Mouse (Mus musculus): ENCODE measurements around the gene Capn13. TPM values are rescaled to one million over a fixed set of nuclear protein-coding genes. Genes with fewer than 3 reads are reported as not detected.

The Capn13 gene
- polyA plus RNA-seq, 1 experiment from 2014 or later: 0.27 TPM

DNA sequence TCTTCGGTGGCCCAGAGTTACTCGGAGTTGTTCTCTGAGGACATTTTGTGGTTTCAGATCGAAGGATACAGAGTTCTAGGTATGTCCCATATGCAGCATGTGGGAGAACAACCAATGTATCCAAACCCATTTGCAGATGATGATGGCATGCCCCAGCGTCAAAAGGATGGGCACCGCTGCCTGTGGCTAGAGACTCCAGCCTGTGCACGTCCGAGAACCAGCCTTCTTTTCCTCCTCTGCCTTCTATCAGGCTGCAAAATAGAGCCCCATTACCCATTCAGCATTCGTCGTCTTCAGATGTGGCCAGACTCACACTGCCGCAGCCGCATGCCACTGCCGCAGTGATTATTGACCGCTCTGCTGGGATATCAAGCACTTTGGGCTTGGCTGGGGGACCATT lies 97.0 kb downstream of the Capn13 start:
- no peak overlapping the region for H3K9ac ChIP-seq (replicated peaks; ENCODE audit: low read depth, low read length)
- H3K9me3 ChIP-seq (ENCODE audit: control insufficient read depth, low read depth, low read length): no peaks in the 10 kb centered on the region
- no peaks in the 10 kb centered on the region for H3K36me3 ChIP-seq (ENCODE audit: control insufficient read depth, insufficient read depth, low read length)
- no peak overlapping the region for H3K4me3 ChIP-seq (ENCODE audit: low read depth, low read length)
- H3K4me2 ChIP-seq (replicated peaks; ENCODE audit: low read depth, low read length): no peak overlapping the region
- no peaks in the 10 kb centered on the region for H3K4me1 ChIP-seq (ENCODE audit: control insufficient read depth, insufficient read depth, low read length)
- 44% methylated on average over 13 of the region's 13 CpGs for WGBS
- no peak overlapping the region for H3K27ac ChIP-seq (ENCODE audit: low read length)
- ATAC-seq (ENCODE audit: insufficient number of reproducible peaks, insufficient read depth, low FRiP score, low read depth): no peak
- H3K27me3 ChIP-seq (ENCODE audit: control insufficient read depth, insufficient read depth, low read length): peaks cover 6% of the 10 kb centered on the region; the same call in 1 of the 2 replicates

GRCm38 (mm10) chr17:73303217-73303616 lies 97.4 kb downstream of the Capn13 start:
- Histone ChIP-seq H3K9me3 (ENCODE audit: control insufficient read depth, low read depth, low read length) (no peaks in the 10 kb centered on the region), H3K4me3 (ENCODE audit: low read depth, low read length) (no peak overlapping the region), H3K27ac (ENCODE audit: low read length) (no peak overlapping the region), H3K27me3 (ENCODE audit: control insufficient read depth, insufficient read depth, low read length) (peaks cover 6% of the 10 kb centered on the region; the same call in 1 of the 2 replicates), H3K4me1 (ENCODE audit: control insufficient read depth, insufficient read depth, low read length) (no peaks in the 10 kb centered on the region), H3K4me2 (replicated peaks; ENCODE audit: low read depth, low read length) (no peak overlapping the region), H3K36me3 (ENCODE audit: control insufficient read depth, insufficient read depth, low read length) (no peaks in the 10 kb centered on the region), H3K9ac (replicated peaks; ENCODE audit: low read depth, low read length) (no peak overlapping the region)
- WGBS: 25% methylated on average over 5 of the region's 5 CpGs
- no peak for ATAC-seq (ENCODE audit: insufficient number of reproducible peaks, insufficient read depth, low FRiP score, low read depth)

DNA sequence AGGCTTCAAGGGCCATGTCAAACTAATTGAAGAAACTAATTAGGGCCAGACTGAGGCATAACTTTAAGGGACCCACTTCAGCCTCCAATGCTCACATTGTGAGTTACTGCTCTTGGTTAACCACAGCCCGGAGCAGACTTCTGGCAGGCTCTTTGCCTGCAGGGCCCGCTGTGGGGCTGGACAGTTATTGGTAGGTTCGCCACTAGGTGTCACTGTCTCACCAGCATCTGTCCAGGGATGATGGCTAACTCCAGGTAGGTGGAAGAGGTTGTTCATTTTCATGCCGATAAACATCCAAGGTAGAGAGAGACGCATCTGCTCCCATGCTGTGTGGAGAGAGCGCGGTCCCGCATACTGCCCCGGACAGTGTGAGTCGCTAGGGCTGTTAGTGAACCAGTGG lies 98.6 kb downstream of the Capn13 start:
- H3K9ac ChIP-seq (replicated peaks; ENCODE audit: low read depth, low read length): no peak overlapping the region
- no peak overlapping the region for H3K27ac ChIP-seq (ENCODE audit: low read length)
- 8% methylated on average over 10 of the region's 10 CpGs for whole genome bisulfite sequencing
- no peak overlapping the region for H3K4me2 ChIP-seq (replicated peaks; ENCODE audit: low read depth, low read length)
- H3K4me3 ChIP-seq (ENCODE audit: low read depth, low read length): no peak overlapping the region
- no peaks in the 10 kb centered on the region for H3K9me3 ChIP-seq (ENCODE audit: control insufficient read depth, low read depth, low read length)
- H3K27me3 ChIP-seq (ENCODE audit: control insufficient read depth, insufficient read depth, low read length): peaks cover 6% of the 10 kb centered on the region; the same call in 1 of the 2 replicates
- peak; percentile 39; the same call in 1 of the 2 replicates for ATAC-seq (ENCODE audit: insufficient number of reproducible peaks, insufficient read depth, low FRiP score, low read depth)
- no peaks in the 10 kb centered on the region for H3K4me1 ChIP-seq (ENCODE audit: control insufficient read depth, insufficient read depth, low read length)
- no peaks in the 10 kb centered on the region for H3K36me3 ChIP-seq (ENCODE audit: control insufficient read depth, insufficient read depth, low read length)

GRCm38 (mm10) chr17:73301258-73302050 lies 99.2 kb downstream of the Capn13 start:
- ATAC-seq (ENCODE audit: insufficient number of reproducible peaks, insufficient read depth, low FRiP score, low read depth): no peak
- Histone ChIP-seq H3K27ac (ENCODE audit: low read length) (no peak overlapping the region), H3K9me3 (ENCODE audit: control insufficient read depth, low read depth, low read length) (no peaks in the 10 kb centered on the region), H3K4me1 (ENCODE audit: control insufficient read depth, insufficient read depth, low read length) (no peaks in the 10 kb centered on the region), H3K4me3 (ENCODE audit: low read depth, low read length) (no peak overlapping the region), H3K36me3 (ENCODE audit: control insufficient read depth, insufficient read depth, low read length) (no peaks in the 10 kb centered on the region), H3K27me3 (ENCODE audit: control insufficient read depth, insufficient read depth, low read length) (peaks cover 6% of the 10 kb centered on the region; the same call in 1 of the 2 replicates), H3K4me2 (replicated peaks; ENCODE audit: low read depth, low read length) (no peak overlapping the region), H3K9ac (replicated peaks; ENCODE audit: low read depth, low read length) (no peak overlapping the region)
- 42% methylated on average over 15 of the region's 15 CpGs for WGBS

- H3K4me1 ChIP-seq (ENCODE audit: control insufficient read depth, insufficient read depth, low read length): no peaks in the 10 kb centered on the region
- ATAC-seq (ENCODE audit: insufficient number of reproducible peaks, insufficient read depth, low FRiP score, low read depth): no peak; the same call in 1 of the 2 replicates
- H3K36me3 ChIP-seq (ENCODE audit: control insufficient read depth, insufficient read depth, low read length): no peaks in the 10 kb centered on the region
- no peak overlapping the region for H3K4me2 ChIP-seq (replicated peaks; ENCODE audit: low read depth, low read length)
- H3K27me3 ChIP-seq (ENCODE audit: control insufficient read depth, insufficient read depth, low read length): peaks cover 5% of the 10 kb centered on the region; the same call in 1 of the 2 replicates
- no peak overlapping the region for H3K27ac ChIP-seq (ENCODE audit: low read length)
- H3K9ac ChIP-seq (replicated peaks; ENCODE audit: low read depth, low read length): no peak overlapping the region
- no peaks in the 10 kb centered on the region for H3K9me3 ChIP-seq (ENCODE audit: control insufficient read depth, low read depth, low read length)
- H3K4me3 ChIP-seq (ENCODE audit: low read depth, low read length): no peak overlapping the region
- WGBS: 55% methylated on average over 7 of the region's 7 CpGs
Observed at GRCm38 (mm10) chr17:73300147-73300880, 100.4 kb downstream of the Capn13 start.

DNA sequence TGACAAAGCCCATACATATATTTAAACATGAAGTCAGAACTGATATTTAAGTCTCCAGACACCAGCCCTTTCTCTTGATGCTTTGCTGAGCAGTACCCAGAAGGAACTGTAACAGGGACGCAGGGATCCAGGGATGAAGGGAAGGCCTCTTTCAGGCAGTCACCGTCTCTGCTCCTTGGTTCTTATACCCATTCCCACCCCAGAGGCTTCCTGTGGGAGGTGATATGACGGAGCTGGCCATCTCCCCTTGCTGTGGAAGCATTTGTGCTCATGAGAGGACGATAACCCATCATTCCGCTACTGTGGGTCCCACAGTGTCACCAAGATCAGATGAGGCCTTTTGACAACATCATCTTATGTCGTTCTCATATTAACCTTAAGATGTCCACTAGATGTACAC lies 101.7 kb downstream of the Capn13 start:
- H3K27ac ChIP-seq (ENCODE audit: low read length): no peak overlapping the region
- H3K4me2 ChIP-seq (replicated peaks; ENCODE audit: low read depth, low read length): no peak overlapping the region
- H3K4me1 ChIP-seq (ENCODE audit: control insufficient read depth, insufficient read depth, low read length): no peaks in the 10 kb centered on the region
- no peaks in the 10 kb centered on the region for H3K36me3 ChIP-seq (ENCODE audit: control insufficient read depth, insufficient read depth, low read length)
- no peak for ATAC-seq (ENCODE audit: insufficient number of reproducible peaks, insufficient read depth, low FRiP score, low read depth)
- 92% methylated on average over 6 of the region's 6 CpGs for WGBS
- no peaks in the 10 kb centered on the region for H3K9me3 ChIP-seq (ENCODE audit: control insufficient read depth, low read depth, low read length)
- H3K9ac ChIP-seq (replicated peaks; ENCODE audit: low read depth, low read length): no peak overlapping the region
- no peak overlapping the region for H3K4me3 ChIP-seq (ENCODE audit: low read depth, low read length)
- no peaks in the 10 kb centered on the region for H3K27me3 ChIP-seq (ENCODE audit: control insufficient read depth, insufficient read depth, low read length)

DNA sequence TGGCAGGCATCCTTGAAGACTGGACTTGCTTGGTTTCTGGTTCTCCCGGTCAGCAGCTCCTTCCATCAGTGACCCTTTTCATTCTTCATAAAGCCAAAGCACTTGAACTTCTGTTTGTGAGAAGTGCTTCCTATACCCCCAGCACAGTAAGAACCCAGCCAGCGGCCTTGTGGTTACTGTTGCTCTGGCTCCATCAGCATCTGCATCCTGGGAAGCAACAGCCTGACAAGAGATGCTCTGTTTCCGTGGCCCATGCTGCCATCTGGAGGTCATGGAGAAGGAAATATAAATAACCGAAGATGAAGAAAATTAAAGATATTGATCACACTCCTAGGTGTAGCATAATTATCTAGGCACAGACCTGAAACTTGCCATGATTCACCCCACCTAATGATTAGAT lies 103.8 kb downstream of the Capn13 start:
- Histone ChIP-seq H3K36me3 (ENCODE audit: control insufficient read depth, insufficient read depth, low read length) (no peaks in the 10 kb centered on the region), H3K27ac (ENCODE audit: low read length) (no peak overlapping the region), H3K4me3 (ENCODE audit: low read depth, low read length) (no peak overlapping the region), H3K9me3 (ENCODE audit: control insufficient read depth, low read depth, low read length) (no peaks in the 10 kb centered on the region), H3K9ac (replicated peaks; ENCODE audit: low read depth, low read length) (no peak overlapping the region), H3K27me3 (ENCODE audit: control insufficient read depth, insufficient read depth, low read length) (no peaks in the 10 kb centered on the region), H3K4me1 (ENCODE audit: control insufficient read depth, insufficient read depth, low read length) (no peaks in the 10 kb centered on the region), H3K4me2 (replicated peaks; ENCODE audit: low read depth, low read length) (no peak overlapping the region)
- ATAC-seq (ENCODE audit: insufficient number of reproducible peaks, insufficient read depth, low FRiP score, low read depth): no peak
- WGBS: 37% methylated on average over 4 of the region's 4 CpGs

- WGBS: 66% methylated on average over 3 of the region's 3 CpGs
- no peaks in the 10 kb centered on the region for H3K4me1 ChIP-seq (ENCODE audit: control insufficient read depth, insufficient read depth, low read length)
Observed at GRCm38 (mm10) chr17:73293237-73293636, 107.4 kb downstream of the Capn13 start.

More at GRCm38 (mm10) chr17:73293237-73293636, 107.4 kb downstream of the Capn13 start:
- Histone ChIP-seq H3K36me3 (ENCODE audit: control insufficient read depth, insufficient read depth, low read length) (no peaks in the 10 kb centered on the region), H3K27ac (ENCODE audit: low read length) (no peak overlapping the region), H3K9ac (replicated peaks; ENCODE audit: low read depth, low read length) (no peak overlapping the region), H3K9me3 (ENCODE audit: control insufficient read depth, low read depth, low read length) (no peaks in the 10 kb centered on the region), H3K4me3 (ENCODE audit: low read depth, low read length) (no peak overlapping the region), H3K27me3 (ENCODE audit: control insufficient read depth, insufficient read depth, low read length) (no peaks in the 10 kb centered on the region), H3K4me2 (replicated peaks; ENCODE audit: low read depth, low read length) (no peak overlapping the region)
- ATAC-seq (ENCODE audit: insufficient number of reproducible peaks, insufficient read depth, low FRiP score, low read depth): no peak

Measured in stomach, embryonic 14.5 days (tissue).